Mouse (Mus musculus): ENCODE measurements at regions not wholly inside any gene's neighbourhood (a gene's known extent, or its start where the extent isn't known, plus 50 kb on each side); places are given as distances from the start of the nearest gene placed in this dataset.

DNA sequence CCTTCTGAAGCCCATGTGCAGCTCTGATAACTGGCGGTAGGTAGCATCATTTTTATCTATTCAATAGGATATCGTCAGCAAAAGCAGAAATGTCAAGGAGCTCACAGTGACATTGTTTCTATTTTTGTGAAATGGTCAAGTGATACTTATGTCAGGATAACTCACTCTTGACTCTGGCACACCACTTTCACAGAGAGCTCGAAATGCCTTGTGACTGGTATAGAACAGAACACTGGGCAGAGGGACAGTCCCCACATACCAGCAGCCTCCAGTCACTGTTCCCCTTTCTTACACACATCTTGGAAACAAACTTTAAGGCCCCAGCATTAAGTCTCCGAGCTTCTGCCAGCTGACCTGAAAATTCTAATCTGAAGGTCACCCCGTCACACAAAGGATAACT is 115.1 kb upstream of the Id4 start:
- Histone ChIP-seq H3K4me3 (replicated peaks; ENCODE audit: low read length) (no peak overlapping the region), H3K9ac (ENCODE audit: low read length) (no peak overlapping the region), H3K27me3 (ENCODE audit: control insufficient read depth, insufficient read depth, low read length) (no peaks in the 10 kb centered on the region), H3K36me3 (ENCODE audit: control insufficient read depth, insufficient read depth, low read length) (no peaks in the 10 kb centered on the region), H3K4me2 (ENCODE audit: low read depth, low read length) (no peak overlapping the region), H3K9me3 (replicated peaks; ENCODE audit: control insufficient read depth, low read length) (no peaks in the 10 kb centered on the region), H3K4me1 (ENCODE audit: control insufficient read depth, insufficient read depth, low read length) (no peaks in the 10 kb centered on the region), H3K27ac (ENCODE audit: low read length) (no peak overlapping the region)
- no peak for ATAC-seq (ENCODE audit: insufficient read depth, low FRiP score)
- 82% methylated on average over 5 of the region's 5 CpGs for whole genome bisulfite sequencing

DNA sequence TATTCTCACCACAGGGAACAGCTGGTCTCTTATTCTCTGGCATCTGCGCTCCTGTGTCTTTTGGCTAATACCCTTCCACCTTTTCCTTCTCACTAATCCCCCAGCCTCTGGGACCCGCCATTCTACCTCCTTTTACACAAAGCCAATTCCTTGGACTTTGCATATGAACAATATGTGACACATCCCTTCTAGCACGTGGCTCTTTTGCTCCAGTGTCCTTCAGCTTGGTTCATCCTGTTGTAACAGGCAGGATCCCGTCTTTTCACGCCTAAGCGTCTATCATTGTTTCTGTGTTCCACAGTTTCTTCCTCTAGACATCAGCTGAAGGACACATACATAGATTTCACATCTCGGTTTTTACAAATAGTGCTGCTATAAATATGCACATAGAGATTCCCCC is 114.0 kb upstream of the Id4 start:
- H3K27me3 ChIP-seq (ENCODE audit: control insufficient read depth, insufficient read depth, low read length), result no peaks in the 10 kb centered on the region
- H3K9me3 ChIP-seq (replicated peaks; ENCODE audit: control insufficient read depth, low read length), result no peaks in the 10 kb centered on the region
- H3K4me3 ChIP-seq (replicated peaks; ENCODE audit: low read length), result no peak overlapping the region
- 84% methylated on average over 7 of the region's 7 CpGs for WGBS
- no peak overlapping the region for H3K27ac ChIP-seq (ENCODE audit: low read length)
- H3K9ac ChIP-seq (ENCODE audit: low read length), result no peak overlapping the region
- H3K4me2 ChIP-seq (ENCODE audit: low read depth, low read length), result no peak overlapping the region
- no peaks in the 10 kb centered on the region for H3K36me3 ChIP-seq (ENCODE audit: control insufficient read depth, insufficient read depth, low read length)
- ATAC-seq (ENCODE audit: insufficient read depth, low FRiP score), result no peak
- H3K4me1 ChIP-seq (ENCODE audit: control insufficient read depth, insufficient read depth, low read length), result no peaks in the 10 kb centered on the region

DNA sequence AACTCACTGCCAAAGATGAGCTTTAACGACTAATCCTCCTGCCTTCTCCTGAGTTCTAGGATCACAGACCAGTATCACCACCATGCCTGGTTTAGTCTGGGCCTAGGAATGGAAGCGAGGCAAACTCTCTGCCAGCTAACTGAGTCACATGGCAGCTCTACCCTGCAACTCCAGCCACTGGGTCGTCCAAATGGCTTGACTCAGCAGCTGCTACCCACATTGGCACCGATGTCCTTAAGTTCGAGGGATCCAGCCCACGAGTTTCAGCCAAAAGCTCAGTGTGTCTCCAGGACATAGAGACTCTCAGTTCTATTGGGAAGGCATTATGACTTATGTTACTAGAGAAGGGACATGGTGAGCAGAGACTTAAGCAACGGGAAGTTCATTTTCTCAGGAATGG is 107.8 kb upstream of the Id4 start:
- H3K27ac ChIP-seq (ENCODE audit: low read length), result no peak overlapping the region
- no peaks in the 10 kb centered on the region for H3K4me1 ChIP-seq (ENCODE audit: control insufficient read depth, insufficient read depth, low read length)
- H3K36me3 ChIP-seq (ENCODE audit: control insufficient read depth, insufficient read depth, low read length), result no peaks in the 10 kb centered on the region
- ATAC-seq (ENCODE audit: insufficient read depth, low FRiP score), result no peak
- H3K4me2 ChIP-seq (ENCODE audit: low read depth, low read length), result no peak overlapping the region
- WGBS, result 73% methylated on average over 7 of the region's 7 CpGs
- no peak overlapping the region for H3K4me3 ChIP-seq (replicated peaks; ENCODE audit: low read length)
- H3K9ac ChIP-seq (ENCODE audit: low read length), result no peak overlapping the region
- no peaks in the 10 kb centered on the region for H3K9me3 ChIP-seq (replicated peaks; ENCODE audit: control insufficient read depth, low read length)
- no peaks in the 10 kb centered on the region for H3K27me3 ChIP-seq (ENCODE audit: control insufficient read depth, insufficient read depth, low read length)

DNA sequence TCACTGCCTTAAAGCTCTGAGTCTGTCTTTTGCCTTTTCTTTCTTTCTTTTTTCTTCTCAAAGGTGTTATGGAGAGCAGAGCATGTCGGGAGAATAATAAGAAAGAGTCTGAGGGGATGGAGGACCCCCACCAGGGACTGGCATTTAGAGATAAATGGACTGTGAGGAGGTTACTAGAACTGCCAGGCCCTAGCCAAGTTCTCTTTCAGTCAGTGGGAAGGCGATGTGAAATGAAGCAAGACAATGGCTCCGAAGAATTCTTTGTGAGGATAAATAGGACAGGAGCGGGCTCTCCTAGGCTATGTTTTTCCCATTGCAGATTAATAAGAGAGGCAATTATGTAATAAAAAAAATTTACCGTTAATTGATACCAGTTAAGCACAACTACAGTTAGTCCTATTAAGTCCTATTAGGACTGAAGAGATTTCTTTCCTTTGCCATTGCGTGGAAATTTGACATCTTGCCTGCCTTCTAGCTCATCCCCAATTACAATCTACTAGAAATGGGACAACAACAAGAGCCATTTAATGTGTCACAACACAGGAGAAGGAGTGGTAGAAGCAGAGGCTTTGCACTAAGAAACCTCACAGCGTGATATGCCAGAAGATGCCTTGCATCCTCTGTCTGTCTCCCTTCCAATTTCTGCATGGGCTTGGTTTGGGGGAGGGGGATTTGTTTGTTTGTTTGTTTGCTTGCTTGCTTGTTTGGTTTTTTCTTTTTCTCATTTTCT is 107.2 kb upstream of the Id4 start:
- Histone ChIP-seq H3K27ac (ENCODE audit: low read length) (no peak overlapping the region), H3K36me3 (ENCODE audit: control insufficient read depth, insufficient read depth, low read length) (no peaks in the 10 kb centered on the region), H3K4me1 (ENCODE audit: control insufficient read depth, insufficient read depth, low read length) (0 out of 2 replicates have a peak, but pooled peaks cover under 1% of the 10 kb centered on the region), H3K4me3 (replicated peaks; ENCODE audit: low read length) (no peak overlapping the region), H3K9me3 (replicated peaks; ENCODE audit: control insufficient read depth, low read length) (no peaks in the 10 kb centered on the region), H3K9ac (ENCODE audit: low read length) (no peak overlapping the region), H3K27me3 (ENCODE audit: control insufficient read depth, insufficient read depth, low read length) (no peaks in the 10 kb centered on the region), H3K4me2 (ENCODE audit: low read depth, low read length) (no peak overlapping the region)
- 80% methylated on average over 7 of the region's 7 CpGs for WGBS
- no peak for ATAC-seq (ENCODE audit: insufficient read depth, low FRiP score)

DNA sequence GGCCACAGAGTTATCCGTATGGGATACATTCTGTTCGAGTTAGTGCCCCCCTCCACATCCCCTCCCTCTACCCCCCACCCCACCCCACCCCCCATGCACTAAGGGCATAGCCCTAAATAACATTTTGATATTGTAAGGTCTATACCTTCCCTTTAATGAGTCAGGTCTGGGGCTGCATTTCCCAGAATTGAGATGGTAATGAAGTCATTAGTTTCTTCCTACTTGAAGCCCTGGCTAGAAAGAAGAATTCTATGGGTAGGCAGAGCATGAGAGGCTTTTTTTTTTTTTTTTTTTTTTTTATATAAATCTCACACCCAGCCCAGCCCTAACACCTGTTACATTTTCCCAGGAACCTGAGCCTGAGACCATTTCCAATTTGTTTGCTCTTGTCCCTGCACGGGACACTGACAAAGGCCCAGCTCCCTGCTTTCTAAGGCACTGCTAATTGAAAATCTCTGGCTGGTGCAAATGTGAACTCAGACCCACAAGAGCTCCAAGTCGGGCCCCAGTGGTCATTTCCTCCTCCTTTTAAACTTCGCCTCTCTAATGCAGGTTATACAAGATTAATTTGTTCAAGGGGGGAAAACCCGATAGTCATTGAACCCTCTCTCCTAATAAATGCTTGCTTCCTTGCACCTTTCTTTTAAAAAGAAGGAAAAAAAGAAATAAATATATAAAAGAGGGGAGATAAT is 106.5 kb upstream of the Id4 start:
- H3K9me3 ChIP-seq (replicated peaks; ENCODE audit: control insufficient read depth, low read length), result no peaks in the 10 kb centered on the region
- no peaks in the 10 kb centered on the region for H3K27me3 ChIP-seq (ENCODE audit: control insufficient read depth, insufficient read depth, low read length)
- H3K4me2 ChIP-seq (ENCODE audit: low read depth, low read length), result no peak overlapping the region
- no peaks in the 10 kb centered on the region for H3K36me3 ChIP-seq (ENCODE audit: control insufficient read depth, insufficient read depth, low read length)
- 43% methylated on average over 6 of the region's 6 CpGs for WGBS
- no peak overlapping the region for H3K4me3 ChIP-seq (replicated peaks; ENCODE audit: low read length)
- no peak overlapping the region for H3K9ac ChIP-seq (ENCODE audit: low read length)
- H3K4me1 ChIP-seq (ENCODE audit: control insufficient read depth, insufficient read depth, low read length), result 0 out of 2 replicates have a peak, but pooled peaks cover 3% of the 10 kb centered on the region
- H3K27ac ChIP-seq (ENCODE audit: low read length), result no peak overlapping the region
- no peak for ATAC-seq (ENCODE audit: insufficient read depth, low FRiP score)

DNA sequence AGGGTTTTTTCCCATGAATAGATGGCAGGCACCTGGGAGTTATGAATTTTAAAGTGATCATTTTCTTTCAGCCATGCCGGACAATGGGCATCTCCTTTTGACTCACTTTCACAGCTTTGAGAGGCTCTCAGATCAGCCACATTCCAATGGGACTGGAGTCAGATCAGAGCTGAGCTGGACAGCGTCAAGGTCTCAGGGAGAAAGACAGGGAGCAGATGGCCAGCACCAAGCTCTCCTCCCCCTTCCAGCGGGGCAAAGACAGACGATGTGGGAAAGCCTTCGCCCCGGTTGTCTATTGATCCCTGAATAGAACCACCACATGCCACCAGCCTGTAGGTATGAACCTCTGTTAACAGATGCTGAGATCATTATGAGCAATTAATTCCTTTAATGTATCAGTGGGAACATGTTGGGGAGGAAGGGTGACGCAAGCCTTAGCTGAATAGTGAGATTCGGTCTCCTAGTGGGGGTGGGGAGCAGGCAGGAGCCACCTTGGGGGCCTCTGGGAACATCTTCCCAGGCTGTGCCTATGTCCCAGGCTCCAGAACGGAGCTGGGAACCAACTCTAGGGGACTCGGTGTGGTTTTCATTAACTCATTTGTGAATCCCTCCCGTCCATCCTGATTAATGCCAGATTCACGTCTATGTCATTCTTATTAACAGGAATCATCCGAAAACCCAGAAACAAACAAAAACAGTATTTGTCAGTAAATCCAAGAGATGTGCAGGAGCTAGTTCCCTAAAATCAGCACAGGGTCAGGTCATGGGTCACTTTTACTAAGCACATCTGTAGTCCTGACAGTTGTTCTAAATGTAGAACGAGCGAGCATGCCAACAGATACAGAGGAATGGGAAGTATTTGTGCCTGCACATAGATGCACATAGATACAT is 101.8 kb upstream of the Id4 start:
- Histone ChIP-seq H3K36me3 (ENCODE audit: control insufficient read depth, insufficient read depth, low read length) (no peaks in the 10 kb centered on the region), H3K4me2 (ENCODE audit: low read depth, low read length) (no peak overlapping the region), H3K9ac (ENCODE audit: low read length) (no peak overlapping the region), H3K27me3 (ENCODE audit: control insufficient read depth, insufficient read depth, low read length) (no peaks in the 10 kb centered on the region), H3K4me3 (replicated peaks; ENCODE audit: low read length) (no peak overlapping the region), H3K4me1 (ENCODE audit: control insufficient read depth, insufficient read depth, low read length) (0 out of 2 replicates have a peak, but pooled peaks cover 3% of the 10 kb centered on the region), H3K9me3 (replicated peaks; ENCODE audit: control insufficient read depth, low read length) (no peaks in the 10 kb centered on the region), H3K27ac (ENCODE audit: low read length) (no peak overlapping the region)
- no peak for ATAC-seq (ENCODE audit: insufficient read depth, low FRiP score)
- 31% methylated on average over 15 of the region's 15 CpGs for WGBS

DNA sequence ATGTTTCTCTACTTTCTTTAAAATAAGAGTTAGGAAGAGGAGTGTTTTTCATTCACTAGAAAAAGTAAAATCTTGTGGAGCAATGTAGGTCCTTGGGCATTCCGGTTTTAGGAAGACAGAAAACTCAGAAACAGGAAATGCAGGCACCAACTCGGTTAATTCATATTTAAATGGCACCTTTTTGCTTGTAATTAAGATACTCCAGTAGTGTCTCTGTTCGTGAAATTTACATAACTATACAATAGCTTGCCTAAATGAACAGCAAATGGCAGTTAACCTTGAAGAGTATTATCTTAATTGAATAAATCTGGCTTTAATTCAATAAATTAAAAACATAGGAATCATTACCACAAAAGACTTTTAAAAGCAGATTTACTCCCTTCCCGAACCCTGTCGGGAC is 100.9 kb upstream of the Id4 start:
- WGBS, result 68% methylated on average over 5 of the region's 5 CpGs
- Histone ChIP-seq H3K9me3 (replicated peaks; ENCODE audit: control insufficient read depth, low read length) (no peaks in the 10 kb centered on the region), H3K4me2 (ENCODE audit: low read depth, low read length) (no peak overlapping the region), H3K27ac (ENCODE audit: low read length) (no peak overlapping the region), H3K27me3 (ENCODE audit: control insufficient read depth, insufficient read depth, low read length) (no peaks in the 10 kb centered on the region), H3K4me3 (replicated peaks; ENCODE audit: low read length) (no peak overlapping the region), H3K4me1 (ENCODE audit: control insufficient read depth, insufficient read depth, low read length) (0 out of 2 replicates have a peak, but pooled peaks cover 3% of the 10 kb centered on the region), H3K36me3 (ENCODE audit: control insufficient read depth, insufficient read depth, low read length) (no peaks in the 10 kb centered on the region), H3K9ac (ENCODE audit: low read length) (no peak overlapping the region)
- no peak for ATAC-seq (ENCODE audit: insufficient read depth, low FRiP score)

DNA sequence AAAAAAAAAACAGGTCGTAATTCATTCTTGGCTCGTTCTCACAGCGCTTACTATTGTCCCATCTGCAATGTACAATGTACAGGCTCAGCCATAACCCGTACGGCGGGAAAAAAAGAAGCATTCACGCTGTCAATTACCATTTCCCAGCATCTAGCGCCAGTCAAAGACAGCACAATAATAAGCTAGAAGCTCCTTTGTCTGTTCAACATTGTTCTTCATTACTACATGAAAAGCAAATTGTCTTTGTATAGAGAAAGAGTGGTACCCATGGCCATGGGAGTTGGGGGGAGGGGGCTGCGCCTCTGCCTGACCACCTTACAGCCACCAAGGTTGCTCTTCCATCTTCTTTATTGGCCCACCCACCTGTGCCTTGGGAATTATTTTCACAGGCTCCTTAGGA is 99.7 kb upstream of the Id4 start:
- Histone ChIP-seq H3K36me3 (ENCODE audit: control insufficient read depth, insufficient read depth, low read length) (no peaks in the 10 kb centered on the region), H3K27ac (ENCODE audit: low read length) (no peak overlapping the region), H3K9me3 (replicated peaks; ENCODE audit: control insufficient read depth, low read length) (no peaks in the 10 kb centered on the region), H3K9ac (ENCODE audit: low read length) (no peak overlapping the region), H3K4me3 (replicated peaks; ENCODE audit: low read length) (no peak overlapping the region), H3K4me2 (ENCODE audit: low read depth, low read length) (no peak overlapping the region), H3K27me3 (ENCODE audit: control insufficient read depth, insufficient read depth, low read length) (no peaks in the 10 kb centered on the region), H3K4me1 (ENCODE audit: control insufficient read depth, insufficient read depth, low read length) (0 out of 2 replicates have a peak, but pooled peaks cover 3% of the 10 kb centered on the region)
- no peak for ATAC-seq (ENCODE audit: insufficient read depth, low FRiP score)
- WGBS, result 77% methylated on average over 9 of the region's 9 CpGs

DNA sequence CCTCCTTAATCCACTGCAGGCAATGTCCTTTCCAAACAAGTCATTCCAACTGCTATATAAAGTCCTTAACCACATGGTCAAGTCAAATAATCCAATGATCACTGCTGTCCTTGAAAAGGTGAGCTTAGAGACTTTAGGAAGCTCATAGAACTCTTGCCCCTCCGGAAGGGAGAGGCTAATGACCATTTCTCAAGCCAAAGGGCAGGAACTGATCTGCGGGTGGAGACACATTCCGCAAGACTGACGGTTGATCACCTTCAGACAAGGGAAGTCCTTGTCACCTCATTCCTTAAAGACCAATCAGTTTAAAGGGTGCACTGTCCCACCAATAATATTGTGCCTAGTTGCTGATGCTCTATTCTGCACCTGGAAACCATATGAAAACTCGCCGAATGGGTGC is 96.4 kb upstream of the Id4 start:
- Histone ChIP-seq H3K36me3 (ENCODE audit: control insufficient read depth, insufficient read depth, low read length) (no peaks in the 10 kb centered on the region), H3K4me3 (replicated peaks; ENCODE audit: low read length) (no peak overlapping the region), H3K9ac (ENCODE audit: low read length) (no peak overlapping the region), H3K9me3 (replicated peaks; ENCODE audit: control insufficient read depth, low read length) (no peaks in the 10 kb centered on the region), H3K4me2 (ENCODE audit: low read depth, low read length) (no peak overlapping the region), H3K27ac (ENCODE audit: low read length) (no peak overlapping the region), H3K27me3 (ENCODE audit: control insufficient read depth, insufficient read depth, low read length) (no peaks in the 10 kb centered on the region), H3K4me1 (ENCODE audit: control insufficient read depth, insufficient read depth, low read length) (no peaks in the 10 kb centered on the region)
- WGBS, result 86% methylated on average over 6 of the region's 6 CpGs
- no peak for ATAC-seq (ENCODE audit: insufficient read depth, low FRiP score)
